Mouse (Mus musculus) macrophage (primary cell): Measurements from ENCODE around the gene Sh3bp1. TPM values are rescaled to one million over a fixed set of nuclear protein-coding genes. Genes with fewer than 3 reads are reported as not detected.
A peak's percentile ranks its signal among the peaks of the same experiment; 100 is the strongest.

Experiments
- H3K27ac ChIP-seq: fragments of 350-480 bp; formaldehyde crosslinking; 2 replicates; pipeline ENCODE4 v1.9.0; 2021
- H3K36me3 ChIP-seq: fragments of 350-480 bp; formaldehyde crosslinking; 2 replicates; pipeline ENCODE4 v1.9.0; 2021; ENCODE audit errors: inconsistent target
- H3K4me3 ChIP-seq: fragments of 350-480 bp; formaldehyde crosslinking; 2 replicates; pipeline ENCODE4 v1.9.0; 2021; ENCODE audit errors: inconsistent target
- H3K79me2 ChIP-seq: fragments of 350-480 bp; formaldehyde crosslinking; 2 replicates; pipeline ENCODE4 v1.9.0; 2021; ENCODE audit errors: inconsistent target
- WGBS: methylation state at CpG from one replicate; pipeline ENCODE4 v1.1.7; 2026; ENCODE audit warnings: inconsistent platforms; ENCODE audit not compliant: missing documents; 5-methylcytosine and 5-hydroxymethylcytosine counted together
- polyA plus RNA-seq: library from polyadenylated mRNA; stranded (reverse); fragments of 250-400 nt; gene quantifications from 3 replicates; pipeline ENCODE4 v1.2.4, GENCODE M21; 2018; ENCODE audit warnings: inconsistent platforms

Gene Sh3bp1
- polyA plus RNA-seq, 1 experiment from 2014 or later, result 70.9 TPM

- 7% methylated on average over 2 of the region's 2 CpGs for WGBS
- no peak overlapping the region for H3K4me3 ChIP-seq
- H3K79me2 ChIP-seq, result peaks cover 10% of the 10 kb centered on the region
- peaks cover 29% of the 10 kb centered on the region; the same call in 1 of the 2 replicates for H3K36me3 ChIP-seq
- peak overlapping the region; percentile 68 for H3K27ac ChIP-seq
Measured at GRCm38 (mm10) chr15:78895741-78896140, 3.8 kb upstream of the Sh3bp1 start.

DNA sequence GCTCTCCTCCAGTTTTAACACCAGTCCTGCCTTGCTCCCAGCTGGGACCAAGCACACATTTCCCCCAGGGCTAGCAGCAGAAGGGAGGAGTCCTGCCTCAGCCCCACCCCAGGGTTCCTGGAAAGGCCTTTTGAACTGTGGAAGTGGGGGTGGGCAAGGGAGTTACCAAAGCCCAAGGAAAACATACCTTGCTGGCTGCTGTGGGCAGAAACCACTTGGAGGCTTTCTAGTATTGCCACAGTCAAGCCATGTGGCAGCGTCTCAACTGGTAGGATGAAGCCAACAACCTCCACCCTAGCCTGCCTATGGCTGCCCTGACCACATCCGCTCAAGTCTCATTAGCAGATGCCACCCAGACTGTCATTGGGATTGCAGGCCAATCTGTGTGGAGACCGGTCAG lies 3.4 kb upstream of the Sh3bp1 start:
- Histone ChIP-seq H3K79me2 (peaks cover 14% of the 10 kb centered on the region), H3K4me3 (no peak overlapping the region), H3K27ac (peak overlapping the region; percentile 68), H3K36me3 (peaks cover 25% of the 10 kb centered on the region; the same call in 1 of the 2 replicates)
- 29% methylated on average over 3 of the region's 3 CpGs for WGBS

- Histone ChIP-seq H3K27ac (no peak overlapping the region), H3K4me3 (no peak overlapping the region), H3K79me2 (peaks cover 28% of the 10 kb centered on the region), H3K36me3 (peaks cover 18% of the 10 kb centered on the region; the same call in 1 of the 2 replicates)
- WGBS, result 98% methylated on average over 4 of the region's 4 CpGs
Measured at GRCm38 (mm10) chr15:78897488-78897887, 2.1 kb upstream of the Sh3bp1 start.

- WGBS, result 17% methylated on average over 6 of the region's 6 CpGs
- H3K27ac ChIP-seq, result peak overlapping the region; percentile 43
- H3K79me2 ChIP-seq, result peaks cover 32% of the 10 kb centered on the region
- H3K4me3 ChIP-seq, result peak overlapping the region; percentile 31; the same call in 1 of the 2 replicates
- peaks cover 16% of the 10 kb centered on the region for H3K36me3 ChIP-seq
Measured at GRCm38 (mm10) chr15:78898507-78899001, 1.0 kb upstream of the Sh3bp1 start.

DNA sequence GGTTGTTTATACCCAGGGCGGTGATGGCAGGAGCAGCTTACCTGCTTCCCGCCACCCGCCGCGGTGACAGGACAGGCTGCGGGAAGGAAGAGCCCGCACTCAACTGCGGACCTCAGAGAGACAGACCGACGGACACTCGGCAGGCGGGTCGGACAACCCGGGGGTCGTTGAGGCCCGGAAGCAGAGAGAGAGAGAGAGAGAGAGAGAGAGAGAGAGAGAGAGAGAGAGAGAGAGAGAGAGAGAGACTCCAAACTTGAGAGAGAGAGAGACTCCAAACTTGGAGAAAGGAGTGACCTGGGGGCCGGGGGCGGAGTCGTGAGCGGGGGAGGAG lies 194 bp upstream of the Sh3bp1 start, which contains the start of gene Gm49510:
Gene Gm49510, plus strand, starts transcription at position 259 of the 331 bp plus-strand sequence.
- peaks cover 32% of the 10 kb centered on the region for H3K79me2 ChIP-seq
- peak within 1 kb of the TSS; percentile 95 for H3K4me3 ChIP-seq
- peak within 1 kb of the TSS; percentile 85 for H3K27ac ChIP-seq
- H3K36me3 ChIP-seq, result peaks cover 20% of the 10 kb centered on the region
- WGBS, result 0% methylated on average over 4 of the region's 20 CpGs

GRCm38 (mm10) chr15:78900585-78901421 lies 1.2 kb downstream of the Sh3bp1 start:
- peak overlapping the region; percentile 95 for H3K4me3 ChIP-seq
- peaks cover 35% of the 10 kb centered on the region for H3K36me3 ChIP-seq
- H3K79me2 ChIP-seq, result peaks cover 32% of the 10 kb centered on the region
- H3K27ac ChIP-seq, result peak overlapping the region; percentile 85
- 26% methylated on average over 17 of the region's 18 CpGs for WGBS

GRCm38 (mm10) chr15:78901422-78901789 lies 1.8 kb downstream of the Sh3bp1 start:
- H3K36me3 ChIP-seq, result peaks cover 41% of the 10 kb centered on the region
- peak overlapping the region; percentile 85; the same call in 1 of the 2 replicates for H3K27ac ChIP-seq
- 86% methylated on average over 8 of the region's 8 CpGs for WGBS

GRCm38 (mm10) chr15:78903243-78903642 lies 3.7 kb downstream of the Sh3bp1 start:
- Histone ChIP-seq H3K79me2 (peaks cover 32% of the 10 kb centered on the region), H3K27ac (no peak overlapping the region; the same call in 1 of the 2 replicates), H3K36me3 (peaks cover 59% of the 10 kb centered on the region), H3K4me3 (peak overlapping the region; percentile 4; the same call in 1 of the 2 replicates)
- 18% methylated on average over 2 of the region's 2 CpGs for WGBS

More at GRCm38 (mm10) chr15:78901422-78901789, 1.8 kb downstream of the Sh3bp1 start:
- H3K79me2 ChIP-seq, result peaks cover 32% of the 10 kb centered on the region
- H3K4me3 ChIP-seq, result peak overlapping the region; percentile 95; the same call in 1 of the 2 replicates

DNA sequence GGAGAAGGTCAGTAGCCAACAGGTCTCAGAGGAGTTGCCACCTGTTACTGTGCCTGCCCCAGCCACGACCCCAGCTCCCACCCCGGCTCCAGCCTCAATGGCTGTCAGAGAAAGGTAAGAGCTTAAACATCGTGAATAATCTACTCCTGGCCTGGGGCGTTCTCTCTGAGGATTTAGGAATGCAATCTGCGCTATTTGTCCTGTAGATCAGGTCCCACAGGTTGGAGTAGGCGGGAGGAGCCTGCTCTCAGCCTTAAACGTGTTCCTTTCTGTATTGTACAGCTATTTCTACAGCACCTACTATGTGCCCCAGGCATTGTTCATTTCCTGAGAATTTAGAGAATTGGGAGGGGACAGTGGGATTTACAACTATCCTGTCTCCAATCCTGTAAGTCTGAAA lies 8.8 kb downstream of the Sh3bp1 start:
- WGBS, result 92% methylated on average over 7 of the region's 7 CpGs
- no peaks in the 10 kb centered on the region; the same call in 1 of the 2 replicates for H3K79me2 ChIP-seq
- H3K27ac ChIP-seq, result no peak overlapping the region
- peaks cover 86% of the 10 kb centered on the region for H3K36me3 ChIP-seq
- no peak overlapping the region for H3K4me3 ChIP-seq

DNA sequence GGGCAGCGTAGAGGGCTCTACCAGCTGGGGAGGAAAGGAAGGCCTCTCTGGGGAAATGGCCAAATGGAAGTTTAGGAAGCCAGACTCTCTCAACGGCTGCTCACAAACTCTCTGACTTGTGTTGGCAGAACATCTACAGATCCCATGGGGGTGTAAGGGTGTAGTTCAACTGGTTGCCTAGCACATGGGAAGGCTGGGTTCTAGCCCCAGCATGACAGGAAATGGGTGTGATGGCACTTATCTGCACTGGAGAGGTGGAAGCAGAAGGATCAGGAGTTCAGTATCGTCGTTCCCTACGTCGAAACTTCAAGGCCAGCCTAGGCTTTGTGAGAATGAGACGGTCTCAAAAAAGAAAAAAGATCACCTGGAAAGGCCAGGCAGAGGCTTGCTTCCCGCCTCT lies 9.4 kb downstream of the Sh3bp1 start:
- H3K36me3 ChIP-seq, result peaks cover 81% of the 10 kb centered on the region
- H3K79me2 ChIP-seq, result no peaks in the 10 kb centered on the region; the same call in 1 of the 2 replicates
- no peak overlapping the region for H3K27ac ChIP-seq
- H3K4me3 ChIP-seq, result no peak overlapping the region
- WGBS, result 98% methylated on average over 8 of the region's 8 CpGs

GRCm38 (mm10) chr15:78912040-78912439 lies 12.5 kb downstream of the Sh3bp1 start:
- 50% methylated on average over 9 of the region's 9 CpGs for WGBS
- Histone ChIP-seq H3K27ac (no peak overlapping the region), H3K36me3 (peaks cover 50% of the 10 kb centered on the region)

GRCm38 (mm10) chr15:78913632-78914090 lies 14.1 kb downstream of the Sh3bp1 start, which contains the start of gene Pdxp:
Gene Pdxp (plus strand): TSS chr15:78913919.
- Histone ChIP-seq H3K79me2 (no peaks in the 10 kb centered on the region), H3K36me3 (peaks cover 34% of the 10 kb centered on the region), H3K4me3 (no peak within 1 kb of the TSS), H3K27ac (no peak within 1 kb of the TSS)
- 4% methylated on average over 51 of the region's 51 CpGs for WGBS

More at GRCm38 (mm10) chr15:78912040-78912439, 12.5 kb downstream of the Sh3bp1 start:
- no peak overlapping the region for H3K4me3 ChIP-seq
- no peaks in the 10 kb centered on the region for H3K79me2 ChIP-seq

DNA sequence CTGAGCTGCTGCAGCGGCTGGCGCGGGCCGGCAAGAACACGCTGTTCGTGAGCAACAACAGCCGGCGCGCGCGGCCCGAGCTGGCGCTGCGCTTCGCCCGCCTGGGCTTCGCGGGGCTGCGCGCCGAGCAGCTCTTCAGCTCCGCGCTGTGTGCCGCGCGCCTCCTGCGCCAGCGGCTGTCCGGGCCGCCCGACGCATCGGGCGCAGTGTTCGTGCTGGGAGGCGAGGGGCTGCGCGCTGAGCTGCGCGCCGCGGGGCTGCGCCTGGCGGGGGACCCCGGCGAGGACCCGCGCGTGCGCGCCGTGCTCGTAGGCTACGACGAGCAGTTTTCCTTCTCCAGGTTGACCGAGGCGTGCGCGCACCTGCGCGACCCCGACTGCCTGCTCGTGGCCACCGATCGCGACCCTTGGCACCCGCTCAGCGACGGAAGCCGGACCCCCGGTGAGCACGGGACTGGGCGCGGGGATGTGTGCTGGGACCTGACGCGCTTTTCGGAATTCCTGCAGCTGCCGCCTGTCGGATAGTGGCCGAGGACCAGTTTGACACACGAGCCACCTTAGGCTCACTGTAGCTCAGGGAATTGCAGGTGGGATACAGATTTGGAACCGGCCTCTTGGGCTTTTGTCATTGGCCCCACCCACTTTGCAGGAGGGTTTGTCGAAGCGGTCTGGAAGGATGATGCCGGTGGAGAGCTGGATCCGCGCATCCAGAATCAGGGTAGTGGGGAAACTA lies 14.7 kb downstream of the Sh3bp1 start:
- Histone ChIP-seq H3K36me3 (peaks cover 28% of the 10 kb centered on the region), H3K27ac (no peak overlapping the region), H3K79me2 (no peaks in the 10 kb centered on the region), H3K4me3 (no peak overlapping the region)
- WGBS, result 3% methylated on average over 65 of the region's 87 CpGs

DNA sequence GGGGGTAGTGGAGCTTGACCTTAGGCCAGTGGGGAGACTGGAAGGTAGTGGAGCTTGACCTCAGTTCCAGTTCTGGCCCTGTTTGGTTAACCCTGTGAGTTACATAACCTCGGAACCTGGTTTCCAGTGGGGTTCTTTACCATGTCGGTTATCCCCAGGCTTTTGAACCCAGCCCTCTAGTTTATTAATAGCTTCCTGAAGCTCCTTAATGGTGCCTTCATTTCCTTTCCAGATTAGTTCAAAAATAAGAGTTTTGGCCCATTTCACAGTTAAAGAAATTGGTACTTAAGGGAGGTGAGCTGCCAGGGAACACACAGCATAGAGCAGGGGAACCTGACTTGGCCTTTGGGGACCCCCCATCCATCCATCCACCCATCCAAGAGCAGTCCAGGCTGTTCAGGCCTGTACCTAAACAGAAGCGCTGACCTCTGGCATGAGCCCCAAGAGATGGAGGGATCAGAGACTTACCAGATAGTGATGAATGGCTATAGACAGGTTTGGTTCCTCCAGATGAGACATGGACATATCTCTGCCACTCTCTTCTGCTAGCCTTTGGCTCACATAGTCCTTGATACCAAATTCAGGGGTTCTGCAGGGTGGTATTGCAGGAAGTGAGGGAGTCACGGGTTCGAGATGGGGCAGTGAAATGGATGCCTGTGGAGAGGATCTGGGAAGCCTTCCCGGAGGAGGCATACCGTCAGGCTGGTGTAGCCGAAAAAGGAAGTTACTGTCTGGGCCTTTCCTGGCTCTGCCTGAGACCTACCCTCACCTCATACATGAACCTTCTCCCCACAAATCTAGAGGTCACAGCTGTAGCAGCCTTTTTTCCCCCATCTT lies 15.5 kb downstream of the Sh3bp1 start:
- 42% methylated on average over 8 of the region's 8 CpGs for WGBS
- H3K36me3 ChIP-seq, result peaks cover 20% of the 10 kb centered on the region
- H3K27ac ChIP-seq, result no peak overlapping the region

More for the DNA sequence above, 15.5 kb downstream of the Sh3bp1 start:
- Histone ChIP-seq H3K79me2 (no peaks in the 10 kb centered on the region), H3K4me3 (no peak overlapping the region)
